Mouse (Mus musculus): ENCODE results near the gene Slc44a4. TPM values are rescaled to one million over a fixed set of nuclear protein-coding genes. Genes with fewer than 3 reads are reported as not detected.

Gene Slc44a4
- polyA plus RNA-seq, 1 experiment from 2014 or later, result not detected

GRCm38 (mm10) chr17:34885615-34886014, 28.7 kb upstream of the Slc44a4 start:
- Histone ChIP-seq H3K27ac (replicated peaks; ENCODE audit: low read depth, low read length) (no peak overlapping the region), H3K27me3 (ENCODE audit: control insufficient read depth, insufficient read depth, low read length) (no peaks in the 10 kb centered on the region), H3K36me3 (ENCODE audit: control insufficient read depth, insufficient read depth, low read length) (no peaks in the 10 kb centered on the region), H3K4me3 (ENCODE audit: low read depth, low read length) (no peak overlapping the region), H3K4me2 (ENCODE audit: low read depth, severe bottlenecking) (no peak overlapping the region), H3K4me1 (ENCODE audit: control insufficient read depth, insufficient read depth, low read length) (no peaks in the 10 kb centered on the region), H3K9ac (ENCODE audit: low read length) (no peak overlapping the region), H3K9me3 (ENCODE audit: control insufficient read depth, low read length) (no peaks in the 10 kb centered on the region)
- 79% methylated on average over 3 of the region's 3 CpGs for WGBS
- no peak for DNase-seq (ENCODE audit: low spot score)
- ATAC-seq (ENCODE audit: insufficient number of reproducible peaks, low FRiP score, low TSS enrichment, low read depth), result no peak

GRCm38 (mm10) chr17:34887942-34888341, 26.3 kb upstream of the Slc44a4 start:
- H3K9ac ChIP-seq (ENCODE audit: low read length), result no peak overlapping the region
- no peaks in the 10 kb centered on the region for H3K4me1 ChIP-seq (ENCODE audit: control insufficient read depth, insufficient read depth, low read length)
- H3K27ac ChIP-seq (replicated peaks; ENCODE audit: low read depth, low read length), result no peak overlapping the region
- no peak overlapping the region for H3K4me3 ChIP-seq (ENCODE audit: low read depth, low read length)
- H3K36me3 ChIP-seq (ENCODE audit: control insufficient read depth, insufficient read depth, low read length), result no peaks in the 10 kb centered on the region
- no peak for ATAC-seq (ENCODE audit: insufficient number of reproducible peaks, low FRiP score, low TSS enrichment, low read depth)
- DNase-seq (ENCODE audit: low spot score), result no peak
- no peaks in the 10 kb centered on the region for H3K9me3 ChIP-seq (ENCODE audit: control insufficient read depth, low read length)
- no peak overlapping the region for H3K4me2 ChIP-seq (ENCODE audit: low read depth, severe bottlenecking)
- no peaks in the 10 kb centered on the region for H3K27me3 ChIP-seq (ENCODE audit: control insufficient read depth, insufficient read depth, low read length)
- 85% methylated on average over 5 of the region's 5 CpGs for WGBS

GRCm38 (mm10) chr17:34890074-34890743, 24.1 kb upstream of the Slc44a4 start:
- Histone ChIP-seq H3K27me3 (ENCODE audit: control insufficient read depth, insufficient read depth, low read length) (no peaks in the 10 kb centered on the region), H3K4me1 (ENCODE audit: control insufficient read depth, insufficient read depth, low read length) (peaks cover 7% of the 10 kb centered on the region; the same call in 1 of the 2 replicates), H3K27ac (replicated peaks; ENCODE audit: low read depth, low read length) (no peak overlapping the region), H3K4me3 (ENCODE audit: low read depth, low read length) (no peak overlapping the region), H3K4me2 (ENCODE audit: low read depth, severe bottlenecking) (no peak overlapping the region), H3K36me3 (ENCODE audit: control insufficient read depth, insufficient read depth, low read length) (no peaks in the 10 kb centered on the region), H3K9ac (ENCODE audit: low read length) (no peak overlapping the region), H3K9me3 (ENCODE audit: control insufficient read depth, low read length) (no peaks in the 10 kb centered on the region)
- WGBS, result 86% methylated on average over 12 of the region's 12 CpGs
- DNase-seq (ENCODE audit: low spot score) (no peak), ATAC-seq (ENCODE audit: insufficient number of reproducible peaks, low FRiP score, low TSS enrichment, low read depth) (no peak)

- Histone ChIP-seq H3K4me3 (ENCODE audit: low read depth, low read length) (no peak overlapping the region), H3K27ac (replicated peaks; ENCODE audit: low read depth, low read length) (no peak overlapping the region), H3K36me3 (ENCODE audit: control insufficient read depth, insufficient read depth, low read length) (peaks cover 7% of the 10 kb centered on the region), H3K4me2 (ENCODE audit: low read depth, severe bottlenecking) (no peak overlapping the region), H3K27me3 (ENCODE audit: control insufficient read depth, insufficient read depth, low read length) (no peaks in the 10 kb centered on the region), H3K9ac (ENCODE audit: low read length) (no peak overlapping the region), H3K9me3 (ENCODE audit: control insufficient read depth, low read length) (no peaks in the 10 kb centered on the region), H3K4me1 (ENCODE audit: control insufficient read depth, insufficient read depth, low read length) (peaks cover 7% of the 10 kb centered on the region; the same call in 1 of the 2 replicates)
- WGBS, result 88% methylated on average over 2 of the region's 2 CpGs
- ATAC-seq (ENCODE audit: insufficient number of reproducible peaks, low FRiP score, low TSS enrichment, low read depth) (no peak), DNase-seq (ENCODE audit: low spot score) (no peak)
Measured at GRCm38 (mm10) chr17:34891377-34891776, 22.9 kb upstream of the Slc44a4 start.

GRCm38 (mm10) chr17:34893072-34893824, 21.0 kb upstream of the Slc44a4 start:
- Histone ChIP-seq H3K4me1 (ENCODE audit: control insufficient read depth, insufficient read depth, low read length) (peaks cover 15% of the 10 kb centered on the region; the same call in 1 of the 2 replicates), H3K9ac (ENCODE audit: low read length) (peak overlapping the region; percentile 93), H3K4me2 (ENCODE audit: low read depth, severe bottlenecking) (peak overlapping the region; percentile 54), H3K27me3 (ENCODE audit: control insufficient read depth, insufficient read depth, low read length) (no peaks in the 10 kb centered on the region), H3K9me3 (ENCODE audit: control insufficient read depth, low read length) (no peaks in the 10 kb centered on the region), H3K27ac (replicated peaks; ENCODE audit: low read depth, low read length) (no peak overlapping the region), H3K4me3 (ENCODE audit: low read depth, low read length) (peak overlapping the region; percentile 83; the same call in 1 of the 2 replicates), H3K36me3 (ENCODE audit: control insufficient read depth, insufficient read depth, low read length) (peaks cover 8% of the 10 kb centered on the region)
- ATAC-seq (ENCODE audit: insufficient number of reproducible peaks, low FRiP score, low TSS enrichment, low read depth), result no peak
- DNase-seq (ENCODE audit: low spot score), result no peak
- WGBS, result 72% methylated on average over 12 of the region's 12 CpGs

GRCm38 (mm10) chr17:34894074-34894597, 20.1 kb upstream of the Slc44a4 start:
- ATAC-seq (ENCODE audit: insufficient number of reproducible peaks, low FRiP score, low TSS enrichment, low read depth) (peak; percentile 87), DNase-seq (ENCODE audit: low spot score) (peak; percentile 96)
- peak overlapping the region; percentile 83 for H3K4me3 ChIP-seq (ENCODE audit: low read depth, low read length)
- 0% methylated on average over 33 of the region's 51 CpGs for WGBS
- H3K27me3 ChIP-seq (ENCODE audit: control insufficient read depth, insufficient read depth, low read length), result no peaks in the 10 kb centered on the region
- H3K9me3 ChIP-seq (ENCODE audit: control insufficient read depth, low read length), result no peaks in the 10 kb centered on the region
- peak overlapping the region; percentile 90 for H3K27ac ChIP-seq (replicated peaks; ENCODE audit: low read depth, low read length)
- H3K9ac ChIP-seq (ENCODE audit: low read length), result peak overlapping the region; percentile 93
- peak overlapping the region; percentile 89 for H3K4me2 ChIP-seq (ENCODE audit: low read depth, severe bottlenecking)
- H3K36me3 ChIP-seq (ENCODE audit: control insufficient read depth, insufficient read depth, low read length), result peaks cover 8% of the 10 kb centered on the region
- H3K4me1 ChIP-seq (ENCODE audit: control insufficient read depth, insufficient read depth, low read length), result peaks cover 15% of the 10 kb centered on the region; the same call in 1 of the 2 replicates

GRCm38 (mm10) chr17:34894801-34895530, 19.3 kb upstream of the Slc44a4 start:
- peak overlapping the region; percentile 89 for H3K4me2 ChIP-seq (ENCODE audit: low read depth, severe bottlenecking)
- peak overlapping the region; percentile 90 for H3K27ac ChIP-seq (replicated peaks; ENCODE audit: low read depth, low read length)
- peak overlapping the region; percentile 93 for H3K9ac ChIP-seq (ENCODE audit: low read length)
- WGBS, result 12% methylated on average over 38 of the region's 51 CpGs
- 0 out of 2 replicates have a peak, but pooled peaks have one; percentile 8 for ATAC-seq (ENCODE audit: insufficient number of reproducible peaks, low FRiP score, low TSS enrichment, low read depth)
- H3K9me3 ChIP-seq (ENCODE audit: control insufficient read depth, low read length), result no peaks in the 10 kb centered on the region
- H3K4me1 ChIP-seq (ENCODE audit: control insufficient read depth, insufficient read depth, low read length), result peaks cover 15% of the 10 kb centered on the region; the same call in 1 of the 2 replicates
- H3K36me3 ChIP-seq (ENCODE audit: control insufficient read depth, insufficient read depth, low read length), result peaks cover 8% of the 10 kb centered on the region
- no peaks in the 10 kb centered on the region for H3K27me3 ChIP-seq (ENCODE audit: control insufficient read depth, insufficient read depth, low read length)
- peak overlapping the region; percentile 83 for H3K4me3 ChIP-seq (ENCODE audit: low read depth, low read length)
- DNase-seq (ENCODE audit: low spot score), result peak; percentile 64

- WGBS, result 97% methylated on average over 15 of the region's 15 CpGs
- Histone ChIP-seq H3K9ac (ENCODE audit: low read length) (peak overlapping the region; percentile 93), H3K4me3 (ENCODE audit: low read depth, low read length) (peak overlapping the region; percentile 83), H3K4me1 (ENCODE audit: control insufficient read depth, insufficient read depth, low read length) (peaks cover 19% of the 10 kb centered on the region; the same call in 1 of the 2 replicates), H3K9me3 (ENCODE audit: control insufficient read depth, low read length) (no peaks in the 10 kb centered on the region), H3K27ac (replicated peaks; ENCODE audit: low read depth, low read length) (no peak overlapping the region), H3K4me2 (ENCODE audit: low read depth, severe bottlenecking) (peak overlapping the region; percentile 89), H3K27me3 (ENCODE audit: control insufficient read depth, insufficient read depth, low read length) (no peaks in the 10 kb centered on the region), H3K36me3 (ENCODE audit: control insufficient read depth, insufficient read depth, low read length) (peaks cover 8% of the 10 kb centered on the region)
- no peak for ATAC-seq (ENCODE audit: insufficient number of reproducible peaks, low FRiP score, low TSS enrichment, low read depth)
- DNase-seq (ENCODE audit: low spot score), result no peak
Measured at GRCm38 (mm10) chr17:34895724-34896123, 18.5 kb upstream of the Slc44a4 start.
